Mouse (Mus musculus) limb, embryonic 11.5 days (tissue): Measurements from ENCODE around the gene Gm49380. TPM values are rescaled to one million over a fixed set of nuclear protein-coding genes. Genes with fewer than 3 reads are reported as not detected.

Source experiments
- ATAC-seq: fragments of 200-750 bp; cut with Nextera tagmentation; 2 replicates; pipeline ENCODE4 v1.8.0; 2017; ENCODE audit warnings: low read depth; ENCODE audit not compliant: insufficient number of reproducible peaks, low FRiP score, low TSS enrichment
- DNase-seq: peaks from one replicate; pipeline ENCODE4 v3.0.0-alpha.2; 2015; ENCODE audit warnings: low spot score
- H3K27ac ChIP-seq: fragments of 300-500 bp; sonication (generic); replicated peaks from 2 replicates; pipeline ENCODE4 v1.5.1; 2014; ENCODE audit warnings: low read depth, mild to moderate bottlenecking, low read length
- H3K27me3 ChIP-seq: fragments of 300-500 bp; sonication (generic); 2 replicates; pipeline ENCODE4 v1.6.1; 2014; ENCODE audit warnings: mild to moderate bottlenecking, low read length, mixed read lengths; ENCODE audit not compliant: control insufficient read depth, insufficient read depth
- H3K36me3 ChIP-seq: fragments of 300-500 bp; sonication (generic); 2 replicates; pipeline ENCODE4 v1.6.1; 2014; ENCODE audit warnings: mild to moderate bottlenecking, low read length, moderate library complexity, mixed read lengths; ENCODE audit not compliant: control insufficient read depth, insufficient read depth
- H3K4me1 ChIP-seq: fragments of 300-500 bp; sonication (generic); 2 replicates; pipeline ENCODE4 v1.6.1; 2014; ENCODE audit warnings: low read length, mixed read lengths; ENCODE audit not compliant: control insufficient read depth, insufficient read depth
- H3K4me2 ChIP-seq: fragments of 300-500 bp; sonication (generic); 2 replicates; pipeline ENCODE4 v1.6.1; 2014; ENCODE audit warnings: low read depth, mild to moderate bottlenecking, moderate library complexity; ENCODE audit not compliant: severe bottlenecking
- H3K4me3 ChIP-seq: fragments of 300-500 bp; sonication (generic); 2 replicates; pipeline ENCODE4 v1.5.1; 2014; ENCODE audit warnings: low read depth, low read length
- H3K9ac ChIP-seq: fragments of 300-500 bp; sonication (generic); 2 replicates; pipeline ENCODE4 v1.6.1; 2014; ENCODE audit warnings: mild to moderate bottlenecking, low read length
- H3K9me3 ChIP-seq: fragments of 300-500 bp; sonication (generic); 2 replicates; pipeline ENCODE4 v1.6.1; 2016; ENCODE audit warnings: low read length; ENCODE audit not compliant: control insufficient read depth
- WGBS: fragments of 180-500 bp; shearing (Covaris S2); extraction: QIAGEN DNeasy Blood & Tissue Kit; methylation state at CpG from one replicate; pipeline ENCODE4 v1.1.7; 2014; 5-methylcytosine and 5-hydroxymethylcytosine counted together
- polyA plus RNA-seq: library from polyadenylated mRNA; unstranded; fragments of >200 nt; fragmentation: Nextera tagmentation; extraction: Ambion mirVana; gene quantifications from 2 replicates; pipeline ENCODE4 v1.2.1, GENCODE M21; 2014

The Gm49380 gene
- polyA plus RNA-seq, 1 experiment from 2014 or later, result not detected

DNA sequence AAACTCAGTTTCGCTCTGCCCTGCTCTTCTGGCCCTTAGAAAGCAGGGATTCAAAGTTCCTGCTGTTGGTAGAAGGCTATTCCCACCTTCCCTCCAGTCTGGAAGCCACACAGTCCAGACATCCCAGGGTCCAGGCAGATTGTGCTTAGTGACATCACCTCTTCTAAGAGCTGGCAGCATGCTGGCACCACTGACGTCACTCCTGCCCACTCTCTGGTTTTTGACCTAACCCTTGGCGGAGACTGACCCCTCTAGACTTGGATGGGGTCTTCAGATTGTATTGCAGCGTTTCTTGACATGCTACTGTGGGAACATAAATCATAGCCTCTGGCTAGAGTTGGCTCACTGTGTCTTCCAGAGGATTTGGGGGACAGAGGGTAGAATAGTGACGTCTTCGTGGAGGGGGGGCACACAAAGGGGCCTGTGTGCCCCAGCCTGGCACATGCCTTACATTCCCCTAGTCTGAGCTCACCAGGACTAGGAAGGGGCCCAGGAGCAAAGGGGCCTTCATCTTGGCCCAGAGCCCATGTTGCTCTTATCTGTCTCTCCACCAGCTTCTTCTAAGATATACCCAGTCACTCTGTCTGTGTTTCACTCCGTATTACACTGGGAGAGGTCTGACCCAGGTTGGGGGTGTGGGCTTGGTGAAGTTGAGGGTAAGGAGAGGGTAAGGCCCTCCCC lies 22.6 kb upstream of the Gm49380 start:
- Histone ChIP-seq H3K4me3 (peak overlapping the region; percentile 45; the same call in 1 of the 2 replicates), H3K4me2 (peak overlapping the region; percentile 78), H3K9ac (no peak overlapping the region), H3K27ac (no peak overlapping the region), H3K9me3 (no peaks in the 10 kb centered on the region), H3K27me3 (peaks cover 44% of the 10 kb centered on the region), H3K4me1 (peaks cover 13% of the 10 kb centered on the region), H3K36me3 (peaks cover 2% of the 10 kb centered on the region)
- ATAC-seq (no peak), DNase-seq (no peak)
- WGBS, result 59% methylated on average over 7 of the region's 7 CpGs

DNA sequence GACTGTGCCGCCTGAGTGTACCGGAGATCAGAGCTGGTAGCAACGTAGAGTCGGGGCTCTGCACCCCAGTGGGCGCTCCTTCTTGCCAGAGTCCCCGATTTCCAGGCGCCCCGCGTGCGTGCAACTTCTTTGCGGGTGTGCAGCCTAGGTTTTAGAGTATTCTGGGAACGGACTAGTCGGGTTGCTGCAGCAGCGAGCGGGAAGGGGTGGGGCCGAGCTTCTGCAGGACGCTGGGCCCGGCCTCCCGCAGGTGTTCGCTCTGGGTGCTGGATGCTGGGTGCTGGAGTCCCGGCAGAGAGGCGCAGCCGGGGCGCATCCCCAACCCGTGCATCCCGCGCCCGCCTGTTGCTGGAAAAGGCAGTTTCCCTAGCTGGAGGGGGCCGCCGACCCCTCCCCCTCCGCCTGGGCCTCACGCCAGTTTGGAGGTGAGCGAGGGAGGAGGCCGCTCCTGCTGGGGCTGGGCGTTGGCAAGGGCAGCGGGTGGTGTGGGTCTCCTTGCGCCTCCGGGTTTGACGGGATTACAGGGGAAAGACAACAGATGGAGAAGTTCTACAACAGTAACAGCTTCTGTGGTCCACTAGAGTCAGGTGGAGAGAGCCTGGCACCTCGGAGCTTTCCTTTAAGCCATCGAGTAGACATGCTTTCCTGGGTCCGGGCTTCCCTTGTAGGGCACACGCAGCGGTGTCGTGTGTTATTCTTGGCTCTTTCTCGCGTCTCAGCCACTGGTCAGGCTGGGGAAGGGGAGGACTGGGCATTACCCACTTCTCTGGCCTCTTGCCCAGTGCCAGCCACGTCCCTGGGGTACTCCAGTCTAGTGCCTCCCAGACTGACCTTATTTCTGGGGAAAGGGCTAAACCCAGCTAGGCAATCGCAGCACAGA lies 21.8 kb upstream of the Gm49380 start:
- H3K9me3 ChIP-seq, result no peaks in the 10 kb centered on the region
- H3K4me2 ChIP-seq, result peak overlapping the region; percentile 78
- ATAC-seq (0 out of 2 replicates have a peak, but pooled peaks have one; percentile 6), DNase-seq (peak; percentile 49)
- no peak overlapping the region for H3K27ac ChIP-seq
- H3K4me1 ChIP-seq, result peaks cover 21% of the 10 kb centered on the region
- H3K36me3 ChIP-seq, result peaks cover 2% of the 10 kb centered on the region
- H3K4me3 ChIP-seq, result peak overlapping the region; percentile 45
- 3% methylated on average over 46 of the region's 49 CpGs for WGBS
- H3K9ac ChIP-seq, result peak overlapping the region; percentile 52
- peaks cover 44% of the 10 kb centered on the region for H3K27me3 ChIP-seq

GRCm38 (mm10) chr9:44134101-44134850 lies 21.0 kb upstream of the Gm49380 start, which contains the start of gene Mcam:
Gene Mcam (plus strand): TSS chr9:44134469.
- DNase-seq (peak; percentile 70), ATAC-seq (peak; percentile 40; the same call in 1 of the 2 replicates)
- H3K4me2 ChIP-seq, result peak within 1 kb of the TSS; percentile 78
- peaks cover 44% of the 10 kb centered on the region for H3K27me3 ChIP-seq
- H3K36me3 ChIP-seq, result peaks cover 2% of the 10 kb centered on the region; the same call in 1 of the 2 replicates
- WGBS, result 2% methylated on average over 52 of the region's 55 CpGs
- H3K9ac ChIP-seq, result peak within 1 kb of the TSS; percentile 52
- no peaks in the 10 kb centered on the region for H3K9me3 ChIP-seq
- H3K27ac ChIP-seq, result peak within 1 kb of the TSS; percentile 30; the same call in 1 of the 2 replicates
- H3K4me1 ChIP-seq, result peaks cover 28% of the 10 kb centered on the region
- H3K4me3 ChIP-seq, result peak within 1 kb of the TSS; percentile 45

GRCm38 (mm10) chr9:44133287-44133686 lies 20.0 kb upstream of the Gm49380 start:
- Histone ChIP-seq H3K9ac (no peak overlapping the region), H3K4me3 (peak overlapping the region; percentile 45; the same call in 1 of the 2 replicates), H3K27me3 (peaks cover 44% of the 10 kb centered on the region), H3K9me3 (no peaks in the 10 kb centered on the region), H3K27ac (0 out of 2 replicates have a peak overlapping the region, but pooled peaks have one; percentile 30), H3K4me2 (peak overlapping the region; percentile 20; the same call in 1 of the 2 replicates), H3K36me3 (peaks cover 1% of the 10 kb centered on the region; the same call in 1 of the 2 replicates), H3K4me1 (peaks cover 28% of the 10 kb centered on the region)
- ATAC-seq (no peak), DNase-seq (no peak)
- 16% methylated on average over 2 of the region's 2 CpGs for WGBS

- 65% methylated on average over 5 of the region's 5 CpGs for WGBS
- DNase-seq (no peak), ATAC-seq (no peak)
- Histone ChIP-seq H3K9me3 (no peaks in the 10 kb centered on the region), H3K4me3 (no peak overlapping the region), H3K4me1 (peaks cover 28% of the 10 kb centered on the region), H3K27ac (no peak overlapping the region), H3K4me2 (no peak overlapping the region), H3K9ac (no peak overlapping the region), H3K27me3 (peaks cover 44% of the 10 kb centered on the region), H3K36me3 (no peaks in the 10 kb centered on the region)
Observed at GRCm38 (mm10) chr9:44132200-44132599, 18.9 kb upstream of the Gm49380 start.

- peaks cover 32% of the 10 kb centered on the region for H3K4me1 ChIP-seq
- no peaks in the 10 kb centered on the region for H3K9me3 ChIP-seq
- H3K4me2 ChIP-seq, result no peak overlapping the region
- WGBS, result 44% methylated on average over 7 of the region's 7 CpGs
- H3K27me3 ChIP-seq, result peaks cover 44% of the 10 kb centered on the region
- H3K9ac ChIP-seq, result no peak overlapping the region
- DNase-seq (no peak), ATAC-seq (no peak)
- no peaks in the 10 kb centered on the region for H3K36me3 ChIP-seq
- H3K27ac ChIP-seq, result no peak overlapping the region
- H3K4me3 ChIP-seq, result no peak overlapping the region
Observed at GRCm38 (mm10) chr9:44131276-44131590, 17.9 kb upstream of the Gm49380 start.

GRCm38 (mm10) chr9:44130581-44131275 lies 17.4 kb upstream of the Gm49380 start:
- peak overlapping the region; percentile 68; the same call in 1 of the 2 replicates for H3K27ac ChIP-seq
- H3K27me3 ChIP-seq, result peaks cover 40% of the 10 kb centered on the region
- H3K9me3 ChIP-seq, result no peaks in the 10 kb centered on the region
- H3K36me3 ChIP-seq, result no peaks in the 10 kb centered on the region
- ATAC-seq, result peak; percentile 31; the same call in 1 of the 2 replicates
- WGBS, result 21% methylated on average over 19 of the region's 19 CpGs
- peak overlapping the region; percentile 43; the same call in 1 of the 2 replicates for H3K9ac ChIP-seq
- H3K4me2 ChIP-seq, result peak overlapping the region; percentile 73
- H3K4me1 ChIP-seq, result peaks cover 33% of the 10 kb centered on the region
- H3K4me3 ChIP-seq, result no peak overlapping the region
- DNase-seq, result peak; percentile 52
